Mouse (Mus musculus) liver, adult (tissue): ENCODE measurements around the gene Dhx40.

Experiments used
- GATA4 ChIP-seq: IDR thresholded peaks from 2 replicates; pipeline ENCODE4 v1.6.1; 2014; ENCODE audit warnings: mild to moderate bottlenecking, low read length; ENCODE audit not compliant: insufficient replicate concordance

Dhx40 gene

DNA sequence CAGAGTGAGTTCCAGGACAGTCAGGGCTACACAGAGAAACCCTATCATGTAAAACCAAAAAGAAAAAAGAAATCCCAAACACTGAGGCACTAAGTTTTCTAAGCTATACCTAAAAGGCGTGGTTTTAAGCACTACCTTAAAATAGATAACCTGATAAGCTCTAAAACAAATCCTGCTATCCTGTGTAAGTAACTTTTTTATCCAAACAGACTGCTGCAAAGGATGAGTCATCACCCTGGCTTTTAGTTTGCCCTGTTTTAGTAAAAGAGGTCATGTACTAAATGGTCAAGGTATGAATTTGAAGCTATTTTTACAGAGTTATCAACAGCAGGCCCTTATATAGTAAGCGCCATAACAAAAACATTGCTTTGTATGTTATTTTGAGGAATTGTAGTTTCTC lies 47.7 kb downstream of the Dhx40 start:
- TF ChIP-seq GATA4, result no peak

DNA sequence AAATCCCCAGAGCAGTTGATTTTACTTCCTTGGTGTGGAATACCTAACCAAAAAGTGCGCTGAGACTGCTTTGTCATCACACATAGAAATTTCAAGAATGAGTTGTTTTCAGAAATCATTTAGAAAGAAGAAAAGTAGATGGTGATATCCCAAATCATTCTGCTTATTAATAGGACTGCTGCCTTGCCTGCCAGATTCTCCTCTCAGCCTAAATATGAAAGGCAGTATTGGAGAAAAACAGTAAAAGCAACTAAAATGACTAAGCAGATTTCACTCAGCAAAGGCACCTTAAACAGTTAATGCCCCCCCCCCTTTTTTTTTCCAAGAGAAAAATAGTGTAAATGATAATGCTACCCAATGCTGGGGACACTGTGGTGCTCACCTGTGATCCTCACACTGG lies 48.3 kb downstream of the Dhx40 start:
- no peak for TF ChIP-seq GATA4

GRCm38 (mm10) chr11:86758559-86758958 lies 49.0 kb downstream of the Dhx40 start:
- TF ChIP-seq GATA4, result no peak

GRCm38 (mm10) chr11:86757480-86758371 lies 49.8 kb downstream of the Dhx40 start, which contains the start of gene Cltc:
Cltc (minus strand) TSS chr11:86757565.
- peak; percentile 78; the same call in 1 of the 2 replicates for TF ChIP-seq GATA4

DNA sequence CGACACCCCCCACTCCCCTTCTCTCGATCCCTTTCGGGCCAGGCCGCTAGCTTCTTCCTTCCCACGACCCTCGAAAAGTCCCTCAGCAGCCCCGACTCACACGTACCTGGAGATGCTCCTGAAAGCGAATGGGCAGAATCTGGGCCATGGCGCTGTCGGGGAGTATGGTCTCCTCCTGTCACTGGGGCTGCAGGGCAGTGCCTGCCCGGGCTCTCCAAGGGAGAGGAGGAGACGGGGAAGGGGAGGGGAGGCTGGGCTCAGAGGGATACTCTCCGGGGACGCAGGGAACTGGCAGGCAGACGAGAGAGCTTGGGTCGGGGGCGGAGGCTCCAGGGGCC lies 50.4 kb downstream of the Dhx40 start:
- no peak for TF ChIP-seq GATA4

DNA sequence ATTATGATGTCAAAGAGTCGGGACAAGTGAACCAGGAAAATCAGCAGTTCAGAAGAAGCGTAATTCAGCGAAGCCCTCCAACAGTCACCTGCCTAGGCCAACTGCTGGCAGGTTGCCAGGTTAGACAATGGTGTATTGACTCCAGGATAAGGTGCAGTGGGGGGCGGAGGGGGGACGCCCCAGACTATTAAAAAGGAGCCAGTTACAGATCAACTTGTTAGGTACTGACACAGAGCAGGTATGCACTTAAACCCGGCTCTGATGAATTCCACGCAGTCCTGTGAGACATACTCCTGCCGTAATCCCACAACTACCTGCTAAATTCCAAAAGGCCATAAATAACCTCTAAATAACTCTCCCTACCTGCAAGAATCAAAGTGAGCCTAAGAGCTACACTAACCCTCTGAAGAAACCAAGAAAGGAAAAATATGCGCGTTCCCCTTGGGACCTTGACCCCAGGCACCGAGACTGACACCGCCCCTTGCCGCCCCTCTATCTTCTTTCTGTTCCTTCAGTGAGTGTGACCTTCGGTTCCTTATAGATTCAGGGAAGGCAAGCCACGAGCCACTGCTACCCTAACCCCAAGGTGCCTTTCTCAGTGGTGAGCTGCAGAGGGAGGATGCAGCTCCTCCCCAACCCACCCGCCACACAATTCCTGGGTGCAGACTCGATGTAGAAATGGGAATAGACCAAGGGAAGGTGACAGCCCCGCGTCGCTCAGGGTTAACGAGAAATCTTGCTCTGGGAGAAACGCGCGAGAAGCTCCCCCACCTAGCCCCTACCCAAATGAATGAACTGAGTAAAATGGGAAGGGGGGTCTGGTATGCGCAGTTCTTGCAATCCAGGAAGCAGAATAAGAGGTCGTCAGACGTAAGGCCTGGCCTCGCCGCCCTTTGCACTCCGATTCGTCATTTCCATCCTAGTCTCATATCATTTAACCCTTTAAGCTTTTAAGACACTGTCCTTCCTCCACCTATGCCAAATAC lies 51.1 kb downstream of the Dhx40 start:
- TF ChIP-seq GATA4, result no peak

GRCm38 (mm10) chr11:86752404-86752803 lies 55.1 kb downstream of the Dhx40 start:
- TF ChIP-seq GATA4, result no peak

DNA sequence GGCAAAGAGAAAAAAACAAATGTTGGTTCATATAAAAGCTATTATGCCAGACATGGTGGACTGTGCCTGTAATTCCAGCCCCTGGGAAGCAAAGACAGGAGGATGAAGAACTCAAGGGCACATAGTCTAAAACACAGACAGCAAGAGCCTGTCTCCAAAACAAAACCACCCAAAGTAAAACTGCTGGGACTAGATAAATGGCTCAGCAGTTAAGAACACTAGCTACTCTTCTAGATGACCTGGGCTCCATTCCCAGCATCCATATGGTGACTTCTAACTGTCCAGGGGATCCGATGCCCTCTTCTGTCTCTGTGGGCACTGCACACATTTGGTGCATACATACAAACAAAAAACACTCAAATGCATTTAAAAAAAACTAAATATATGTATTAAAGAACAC lies 56.5 kb downstream of the Dhx40 start:
- TF ChIP-seq GATA4, result no peak

GRCm38 (mm10) chr11:86749776-86750423 lies 57.6 kb downstream of the Dhx40 start:
- no peak for TF ChIP-seq GATA4

DNA sequence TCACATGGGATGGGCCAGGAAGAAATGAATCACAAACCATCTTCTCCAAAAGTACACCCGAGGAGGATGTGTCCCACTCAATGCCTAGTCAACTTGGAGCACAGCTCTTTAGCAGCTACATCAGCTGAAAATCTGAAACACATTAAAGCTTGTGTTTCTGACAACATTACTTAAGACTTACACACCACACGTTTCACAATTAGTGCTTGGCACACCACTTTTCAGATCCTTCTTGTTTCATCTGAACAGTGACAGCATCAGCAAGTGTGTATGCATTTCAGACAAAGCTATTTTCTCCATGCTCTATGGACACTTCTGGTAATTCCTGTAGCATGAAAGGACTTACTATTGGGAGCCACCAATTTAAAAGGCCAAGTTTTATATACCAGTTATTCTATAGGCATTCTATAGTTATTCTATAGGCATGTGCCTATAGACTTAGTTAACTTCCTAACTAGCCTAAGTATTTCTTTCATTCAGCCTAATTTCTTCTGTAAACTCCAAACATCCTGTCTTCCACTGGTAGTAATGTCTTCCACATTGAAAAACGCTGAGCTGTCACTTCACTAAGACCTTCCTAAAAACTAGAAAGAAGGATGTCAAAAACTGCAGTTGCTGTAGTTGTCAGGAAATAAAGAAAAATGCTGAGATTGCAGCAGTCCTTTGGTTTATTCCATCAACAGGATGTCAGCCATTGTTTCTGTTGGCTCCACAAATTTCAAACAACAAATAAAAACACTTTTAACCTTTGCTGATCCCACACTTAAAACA lies 61.7 kb downstream of the Dhx40 start:
- no peak for TF ChIP-seq GATA4

GRCm38 (mm10) chr11:86742605-86743004 lies 64.9 kb downstream of the Dhx40 start:
- no peak for TF ChIP-seq GATA4

DNA sequence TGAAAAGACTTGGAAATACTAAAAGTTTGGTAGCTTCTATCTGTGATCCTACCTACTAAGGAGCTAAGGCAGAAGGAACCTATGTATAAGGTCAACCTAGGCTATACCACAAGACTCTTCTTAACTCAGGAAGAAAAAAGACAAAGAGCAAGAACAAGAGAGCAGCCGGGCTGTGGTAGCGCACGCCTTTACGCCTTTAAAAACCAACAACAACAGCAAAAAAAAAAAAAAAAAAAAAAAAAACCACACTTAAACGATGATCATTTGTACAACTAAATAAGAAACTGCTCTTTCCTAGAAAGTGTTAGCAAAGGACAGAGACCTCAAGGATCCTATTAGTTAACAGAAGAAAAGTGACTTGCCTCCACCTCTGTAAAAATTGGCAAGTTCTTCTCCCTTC lies 66.0 kb downstream of the Dhx40 start:
- TF ChIP-seq GATA4, result no peak

GRCm38 (mm10) chr11:86739470-86739869 lies 68.1 kb downstream of the Dhx40 start:
- TF ChIP-seq GATA4, result no peak

GRCm38 (mm10) chr11:86738956-86739355 lies 68.6 kb downstream of the Dhx40 start:
- no peak for TF ChIP-seq GATA4
